Mouse (Mus musculus): Measurements from ENCODE around the gene Dph6.
"Not testable (repeated sequence)": the region's sequence is repeated elsewhere in the genome, so short reads cannot be mapped to it uniquely, and the experiment has no call there.

The Dph6 gene

GRCm38 (mm10) chr2:114654365-114655239 lies at the start of gene Dph6:
Dph6 (minus strand) TSS chr2:114654964.
- DNase-seq (ENCODE audit: low spot score) = peak; percentile 87

GRCm38 (mm10) chr2:114700966-114701685 lies 46.4 kb upstream of the Dph6 start:
- DNase-seq (ENCODE audit: low spot score) = no peak

- no peak for DNase-seq (ENCODE audit: low spot score)
These were observed 36.8 kb upstream of the Dph6 start for GRCm38 (mm10) chr2:114691607-114692006.

GRCm38 (mm10) chr2:114687483-114687882 lies 32.7 kb upstream of the Dph6 start:
- no peak for DNase-seq (ENCODE audit: low spot score)

GRCm38 (mm10) chr2:114687081-114687480 lies 32.3 kb upstream of the Dph6 start:
- no peak for DNase-seq (ENCODE audit: low spot score)

- DNase-seq (ENCODE audit: low spot score) = no peak
These were observed 19.1 kb upstream of the Dph6 start for GRCm38 (mm10) chr2:114673831-114674230.

- DNase-seq (ENCODE audit: low spot score) = no peak
These were observed 16.2 kb upstream of the Dph6 start for GRCm38 (mm10) chr2:114670983-114671382.

- no peak for DNase-seq (ENCODE audit: low spot score)
These were observed 4.2 kb upstream of the Dph6 start for GRCm38 (mm10) chr2:114658954-114659353.

GRCm38 (mm10) chr2:114646240-114646639 lies 8.5 kb downstream of the Dph6 start:
- DNase-seq (ENCODE audit: low spot score) = no peak

GRCm38 (mm10) chr2:114643832-114644231 lies 10.9 kb downstream of the Dph6 start:
- no peak for DNase-seq (ENCODE audit: low spot score)

- DNase-seq (ENCODE audit: low spot score) = peak; percentile 63
These were observed 30.1 kb downstream of the Dph6 start for GRCm38 (mm10) chr2:114624683-114625082.

- DNase-seq (ENCODE audit: low spot score) = peak; percentile 15
These were observed 32.2 kb downstream of the Dph6 start for GRCm38 (mm10) chr2:114622550-114622939.

- peak; percentile 66 for DNase-seq (ENCODE audit: low spot score)
These were observed 32.8 kb downstream of the Dph6 start for GRCm38 (mm10) chr2:114621781-114622549.

- peak; percentile 67 for DNase-seq (ENCODE audit: low spot score)
These were observed 43.2 kb downstream of the Dph6 start for GRCm38 (mm10) chr2:114611576-114611975.

- DNase-seq (ENCODE audit: low spot score) = peak; percentile 26
These were observed 44.7 kb downstream of the Dph6 start for GRCm38 (mm10) chr2:114610110-114610509.

- not testable (repeated sequence) for DNase-seq (ENCODE audit: low spot score)
These were observed 49.6 kb downstream of the Dph6 start for GRCm38 (mm10) chr2:114605202-114605601.

- DNase-seq (ENCODE audit: low spot score) = no peak
These were observed 53.6 kb downstream of the Dph6 start for GRCm38 (mm10) chr2:114601174-114601573.

- no peak for DNase-seq (ENCODE audit: low spot score)
These were observed 55.0 kb downstream of the Dph6 start for GRCm38 (mm10) chr2:114599793-114600192.

- no peak for DNase-seq (ENCODE audit: low spot score)
These were observed 61.4 kb downstream of the Dph6 start for GRCm38 (mm10) chr2:114593393-114593792.

GRCm38 (mm10) chr2:114580714-114581113 lies 74.0 kb downstream of the Dph6 start:
- DNase-seq (ENCODE audit: low spot score) = no peak

GRCm38 (mm10) chr2:114543000-114543622 lies 111.7 kb downstream of the Dph6 start:
- peak; percentile 33 for DNase-seq (ENCODE audit: low spot score)

- no peak for DNase-seq (ENCODE audit: low spot score)
These were observed 112.4 kb downstream of the Dph6 start for GRCm38 (mm10) chr2:114542325-114542724.
